Mouse (Mus musculus) heart, postnatal 14 days (tissue): ENCODE measurements around the gene Cpa5. TPM values are rescaled to one million over a fixed set of nuclear protein-coding genes. Genes with fewer than 3 reads are reported as not detected.

Source experiments
- DNase-seq, 2 experiments: peaks; one replicate each; pipeline ENCODE4 v3.0.0; 2021 to 2022
- intact Hi-C: fragments of 180-260 bp; cut with DNase I; formaldehyde crosslinking; loops from one replicate; pipeline ENCODE4 v1.15.1; 2025
- long read RNA-seq, 2 experiments: library from polyadenylated mRNA; stranded (forward); transcript quantifications; one replicate each; pipeline ENCODE4 v2.0.0; 2021
- total RNA-seq, 2 experiments: library from RNA; stranded (reverse); gene quantifications; 2 replicates each; pipeline ENCODE4 v1.2.3; 2021

Gene Cpa5
- total RNA-seq: not detected
- long read RNA-seq, experiment 1: 0 reads
- long read RNA-seq, experiment 2: 0 reads

DNA sequence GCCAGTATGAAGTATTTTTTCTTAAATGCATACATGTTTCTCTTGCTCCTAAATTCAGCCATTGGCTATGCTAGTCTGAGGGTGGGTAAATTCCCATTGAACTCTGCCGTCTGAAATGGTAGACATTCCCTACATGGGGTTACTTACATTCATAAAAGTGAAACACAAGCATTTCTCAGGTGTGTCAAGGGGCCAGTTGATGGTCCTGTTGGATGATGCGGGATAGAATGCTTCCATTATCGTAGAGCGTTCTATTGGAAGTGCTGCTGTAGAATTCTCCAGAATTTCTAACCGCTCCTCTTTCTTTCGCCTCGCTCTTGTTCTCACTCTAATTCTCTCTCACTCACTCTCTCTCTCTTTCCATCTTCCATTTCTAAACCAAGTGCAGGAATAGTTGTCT lies at the start of gene Cpa5:
Gene Cpa5, plus strand, starts transcription at position 301 of the 400 bp plus-strand sequence.
- intact Hi-C loops: no loop called here
- DNase-seq: no peak

DNA sequence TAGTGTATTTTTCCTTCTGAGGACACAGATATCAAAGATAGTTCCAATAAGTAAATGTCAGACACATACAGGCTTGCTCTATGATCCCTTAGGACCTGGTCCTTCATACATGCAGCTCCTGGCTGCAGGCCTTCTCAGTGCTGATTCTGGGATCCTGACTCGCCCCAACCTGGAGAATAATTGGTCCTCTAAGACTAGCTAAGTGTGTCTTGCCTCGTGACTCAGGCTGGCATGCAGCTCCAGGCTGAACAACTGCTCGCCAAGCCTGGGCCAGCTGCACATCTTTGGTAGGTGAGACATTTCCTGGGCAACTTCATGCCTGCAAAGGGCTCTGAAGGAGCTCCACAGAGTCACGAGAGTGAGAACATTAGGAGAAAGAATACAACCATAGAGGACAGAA lies 48.7 kb upstream of the Cpa5 start:
- no peak for DNase-seq
- intact Hi-C loops: no loop called here

DNA sequence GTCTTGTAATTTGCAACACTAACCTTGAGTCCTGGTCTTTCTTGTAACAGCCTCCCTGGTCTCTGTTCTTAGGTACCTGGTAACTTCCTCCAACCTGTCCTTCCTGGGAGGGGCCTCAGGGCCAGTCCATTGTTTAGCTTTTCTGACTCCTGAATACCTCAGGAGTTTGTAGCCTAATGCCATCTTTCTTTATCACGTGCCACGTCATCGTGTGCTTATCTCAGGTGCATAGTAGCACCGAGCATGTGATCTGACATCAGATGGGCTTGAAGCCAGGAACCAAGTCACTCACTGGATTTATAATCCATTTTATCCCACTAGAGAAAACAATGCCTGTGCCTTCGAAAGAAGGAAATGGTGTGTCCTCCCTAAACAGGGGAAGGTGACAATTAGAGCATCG lies 47.2 kb upstream of the Cpa5 start:
- no peak for DNase-seq
- intact Hi-C loops: no loop called here

DNA sequence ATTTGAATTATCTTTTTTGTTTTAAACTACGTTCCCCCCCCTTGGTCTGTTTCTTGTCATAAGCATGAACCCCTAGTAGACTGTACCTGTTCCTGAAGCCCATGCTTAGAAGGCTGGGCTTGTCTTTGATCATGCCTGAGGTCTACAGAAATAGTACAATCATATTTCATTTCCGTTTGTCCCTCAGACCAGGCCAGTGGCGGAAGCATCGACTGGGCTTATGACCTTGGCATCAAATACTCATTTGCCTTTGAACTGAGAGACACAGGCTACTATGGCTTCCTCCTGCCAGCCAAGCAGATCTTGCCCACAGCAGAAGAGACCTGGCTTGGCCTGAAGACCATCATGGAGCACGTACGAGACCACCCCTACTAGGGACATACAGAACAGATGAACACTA lies 46.8 kb upstream of the Cpa5 start:
- DNase-seq: no peak
- intact Hi-C loops: no loop called here

DNA sequence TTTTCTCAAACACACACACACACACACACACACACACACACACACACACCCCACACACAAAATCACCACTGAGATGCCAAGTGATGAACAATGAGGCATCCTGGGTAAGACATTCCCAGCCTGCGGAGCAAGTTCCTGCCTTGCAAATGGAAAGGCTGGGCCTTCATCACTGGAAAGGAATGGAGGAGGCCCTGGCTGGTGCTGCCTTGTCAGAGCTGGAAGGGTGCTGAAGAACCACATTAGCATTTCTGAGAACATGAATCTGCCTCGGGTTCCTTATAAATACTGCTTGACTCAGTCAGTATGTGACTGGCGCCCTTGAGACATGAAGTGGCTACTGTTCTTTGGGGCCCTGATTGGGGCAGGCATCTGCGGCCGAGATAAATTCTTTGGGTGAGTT lies 42.7 kb upstream of the Cpa5 start, which contains the start of gene Cpa4:
Gene Cpa4, plus strand, starts transcription at position 301 of the 400 bp plus-strand sequence.
- no peak for DNase-seq
- intact Hi-C loops: no loop called here

DNA sequence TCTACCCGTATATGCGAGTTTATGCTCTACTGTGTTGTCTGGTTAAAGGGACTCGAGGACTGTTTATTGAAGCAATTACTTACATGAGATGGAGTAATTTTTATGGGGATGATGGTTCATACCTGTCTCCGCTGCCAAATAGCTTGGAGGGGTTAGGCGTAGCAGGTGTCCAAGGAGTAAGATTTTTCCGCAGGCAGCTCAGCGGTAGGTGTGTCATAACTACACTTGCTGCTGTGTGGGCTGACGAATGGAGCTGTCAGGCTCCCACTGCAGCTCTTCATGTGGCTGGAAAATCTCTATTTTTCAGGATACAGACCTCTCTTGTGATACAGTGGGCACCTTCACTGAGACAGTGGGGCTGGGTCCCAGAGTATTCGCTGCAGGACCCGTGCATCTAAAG lies 41.5 kb upstream of the Cpa5 start:
- intact Hi-C loops: no loop called here
- no peak for DNase-seq

DNA sequence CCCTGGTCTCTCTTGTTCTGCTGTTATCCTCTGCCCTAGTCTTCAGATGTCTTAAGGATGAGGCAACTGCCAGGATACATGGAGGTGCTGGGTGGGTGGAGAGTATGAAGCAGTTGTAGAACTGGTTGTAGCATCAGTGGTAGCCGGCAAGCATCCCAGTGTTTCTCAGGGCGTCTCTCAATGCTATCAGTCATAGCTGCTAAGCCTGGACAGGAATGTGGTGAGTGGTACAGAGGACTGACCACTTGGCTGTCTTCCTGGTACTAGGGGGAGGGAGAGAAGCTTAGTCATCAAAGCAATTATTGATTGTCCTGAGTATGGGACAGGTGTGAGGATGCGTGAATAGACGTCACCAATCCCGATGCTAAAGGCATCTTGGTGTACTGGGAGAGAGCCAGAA lies 40.8 kb upstream of the Cpa5 start:
- intact Hi-C loops: no loop called here
- no peak for DNase-seq

DNA sequence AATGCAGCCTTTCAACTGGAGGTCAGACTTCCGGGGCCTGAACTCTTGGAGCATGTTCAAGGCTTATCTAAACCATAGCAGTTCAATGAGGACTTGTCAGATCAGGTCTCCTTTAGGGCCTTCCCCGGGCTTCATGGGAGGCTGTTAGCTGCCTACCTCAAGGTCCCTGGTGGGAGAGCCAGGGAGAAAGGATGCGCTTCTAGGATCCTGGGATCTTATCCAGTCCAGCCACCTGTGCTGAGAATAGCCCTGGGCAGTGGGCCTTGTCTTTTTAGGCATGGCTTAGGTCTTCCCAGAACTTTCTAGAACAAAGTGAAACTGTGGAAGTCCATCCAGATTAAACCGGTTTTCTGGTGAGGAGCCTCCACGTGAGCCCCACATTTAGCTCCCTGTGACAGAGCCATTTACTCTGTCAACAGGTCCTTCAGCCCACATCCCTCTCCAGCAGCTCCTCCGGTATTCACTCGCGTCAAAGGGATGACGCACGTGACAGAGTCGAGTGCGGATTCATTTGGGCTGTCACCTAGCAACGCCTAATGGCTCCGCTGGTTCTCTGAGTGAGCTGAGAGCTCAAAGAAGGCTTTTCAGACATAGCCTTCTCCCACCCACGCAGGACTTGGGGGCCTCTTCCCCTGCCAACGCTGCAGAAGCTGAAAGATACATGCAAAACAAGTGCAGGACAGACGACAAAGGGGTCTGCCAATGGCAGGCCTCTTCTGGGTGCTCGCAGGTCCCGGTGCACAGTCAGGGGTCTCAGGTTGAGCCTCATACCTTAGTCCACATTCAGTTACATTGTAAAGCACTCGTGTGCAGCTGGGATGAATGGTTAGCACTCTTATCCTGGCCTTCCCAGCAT lies 38.1 kb upstream of the Cpa5 start:
- intact Hi-C loops: no loop called here
- peak; percentile 38 to 52 for DNase-seq

DNA sequence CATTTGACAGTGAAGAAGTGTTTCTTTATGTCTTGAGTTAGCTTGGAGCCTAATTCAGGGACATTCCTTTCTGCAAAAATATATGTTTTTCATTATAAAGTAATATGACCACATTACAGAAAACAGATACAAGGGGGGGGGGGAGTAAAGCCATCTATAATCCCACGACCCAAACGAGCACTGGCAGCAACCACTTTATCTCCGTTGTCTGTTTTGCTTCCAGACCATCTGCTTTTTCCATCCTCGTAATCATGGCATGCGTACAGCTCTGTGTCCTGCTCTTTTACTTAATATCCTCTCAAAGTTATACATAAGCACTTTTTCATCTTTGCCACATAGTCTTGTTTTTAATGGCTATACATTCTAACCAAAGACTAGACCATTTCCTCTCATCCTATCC lies 37.4 kb upstream of the Cpa5 start:
- DNase-seq: no peak
- intact Hi-C loops: no loop called here

DNA sequence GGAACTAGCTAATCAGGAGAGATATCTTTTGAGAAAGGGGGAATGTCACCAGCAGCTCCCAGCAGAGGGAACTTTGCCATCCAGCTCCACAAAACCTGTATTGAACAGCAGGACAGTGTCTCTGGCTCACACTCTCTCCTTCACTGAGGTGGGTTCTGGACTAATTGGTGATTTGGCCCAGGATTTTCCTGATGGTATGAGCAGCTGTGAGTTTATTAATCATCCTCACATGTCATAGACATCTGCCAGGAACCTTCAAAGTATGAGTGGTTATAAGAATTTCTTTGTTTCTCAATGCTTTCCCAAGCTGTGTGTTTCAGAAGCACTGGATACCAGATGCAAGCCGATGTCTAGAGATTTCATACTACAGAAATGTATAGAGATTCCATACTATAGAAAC lies 35.9 kb upstream of the Cpa5 start:
- intact Hi-C loops: no loop called here

DNA sequence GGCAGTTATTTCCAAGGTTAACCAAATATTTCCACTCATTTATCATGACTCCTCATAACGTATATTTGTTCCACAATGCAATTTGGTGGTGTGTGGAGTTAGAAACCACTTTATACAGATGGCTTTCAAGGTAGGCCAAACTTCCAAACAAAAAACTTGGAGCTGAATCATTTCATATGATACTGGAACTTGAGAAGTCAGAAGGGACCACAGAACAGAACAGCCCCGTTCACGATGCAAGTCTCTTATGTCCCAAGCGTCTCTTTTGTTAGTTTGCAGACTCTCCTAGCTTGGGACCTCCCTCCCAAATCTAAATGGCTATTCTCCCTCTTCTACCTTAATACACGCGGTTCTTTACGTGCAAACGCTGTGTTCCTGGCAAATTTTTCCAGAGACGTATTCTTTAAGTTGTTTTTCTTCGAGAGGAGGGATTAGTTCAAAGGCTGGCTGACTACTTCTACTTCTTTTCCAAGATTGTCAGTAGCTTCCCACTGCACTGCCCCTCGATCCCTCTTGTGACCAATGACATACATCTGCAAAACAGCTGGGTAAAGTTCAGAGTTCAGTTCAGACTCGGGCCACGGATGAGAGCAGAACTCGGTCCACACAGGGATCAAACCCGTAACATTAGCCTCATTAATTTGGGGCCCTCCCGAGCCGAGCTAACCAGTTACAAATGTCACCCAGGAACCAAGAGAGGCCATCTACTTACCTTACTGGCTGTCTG lies 34.2 kb upstream of the Cpa5 start:
- no peak for DNase-seq
- intact Hi-C loops: no loop called here

More for the DNA sequence above, 35.9 kb upstream of the Cpa5 start:
- no peak for DNase-seq

DNA sequence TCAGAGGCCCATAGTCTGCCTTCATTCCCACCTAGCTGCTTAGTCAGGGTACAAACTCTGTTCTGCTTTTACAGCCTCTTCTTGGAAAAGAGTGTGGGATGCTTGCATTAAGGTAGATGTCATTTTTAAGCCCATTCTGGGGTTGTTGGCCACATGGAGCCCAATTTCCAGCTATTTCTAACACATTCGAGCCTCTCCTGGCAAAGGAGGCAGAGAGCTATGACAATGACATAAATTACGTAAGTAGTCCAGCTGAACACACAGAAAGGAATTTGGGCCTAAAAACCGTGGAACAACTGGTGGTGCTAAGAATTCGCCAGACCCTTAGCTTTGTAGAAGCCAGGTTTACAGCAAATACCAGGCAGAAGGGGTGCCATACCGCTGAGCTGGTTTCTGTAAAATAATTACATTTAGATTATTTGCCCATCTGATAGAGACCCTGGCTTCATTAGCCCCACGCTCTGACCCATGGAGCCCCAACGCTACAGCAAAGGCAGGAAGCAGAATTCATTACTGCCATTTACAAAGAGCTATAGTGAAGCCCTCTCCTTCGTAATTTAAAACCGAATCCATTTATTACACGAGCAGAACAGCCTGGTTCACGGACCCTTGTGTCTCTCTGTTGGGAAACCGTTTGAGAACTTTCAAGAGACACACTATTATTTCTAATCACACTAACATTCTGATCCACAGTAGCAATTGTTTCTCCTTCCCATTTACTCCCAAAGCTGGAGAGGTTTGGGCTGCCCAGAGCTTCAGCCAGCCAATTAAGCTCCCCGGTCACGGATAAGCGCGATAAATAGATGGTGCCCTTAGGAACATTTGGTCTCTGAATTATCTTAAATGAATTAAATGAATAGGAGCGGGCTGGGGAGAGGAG lies 30.6 kb upstream of the Cpa5 start:
- intact Hi-C loops: no loop called here
- no peak for DNase-seq

DNA sequence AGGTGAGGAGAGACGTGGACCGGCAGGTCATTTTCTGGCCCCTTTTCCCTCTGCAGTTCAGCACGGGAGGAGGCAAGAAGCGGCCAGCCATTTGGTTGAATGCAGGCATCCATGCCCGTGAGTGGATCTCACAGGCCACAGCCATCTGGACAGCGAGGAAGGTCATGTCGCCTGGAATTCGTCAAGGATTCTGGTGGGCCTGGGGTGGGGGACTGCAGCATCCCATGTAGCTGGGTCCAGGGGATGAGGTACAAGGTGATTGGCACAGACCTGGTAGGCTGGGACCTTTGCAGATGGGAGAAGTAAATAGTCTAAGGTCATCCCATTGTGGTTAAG lies 30.0 kb upstream of the Cpa5 start:
- DNase-seq: no peak
- intact Hi-C loops: no loop called here

DNA sequence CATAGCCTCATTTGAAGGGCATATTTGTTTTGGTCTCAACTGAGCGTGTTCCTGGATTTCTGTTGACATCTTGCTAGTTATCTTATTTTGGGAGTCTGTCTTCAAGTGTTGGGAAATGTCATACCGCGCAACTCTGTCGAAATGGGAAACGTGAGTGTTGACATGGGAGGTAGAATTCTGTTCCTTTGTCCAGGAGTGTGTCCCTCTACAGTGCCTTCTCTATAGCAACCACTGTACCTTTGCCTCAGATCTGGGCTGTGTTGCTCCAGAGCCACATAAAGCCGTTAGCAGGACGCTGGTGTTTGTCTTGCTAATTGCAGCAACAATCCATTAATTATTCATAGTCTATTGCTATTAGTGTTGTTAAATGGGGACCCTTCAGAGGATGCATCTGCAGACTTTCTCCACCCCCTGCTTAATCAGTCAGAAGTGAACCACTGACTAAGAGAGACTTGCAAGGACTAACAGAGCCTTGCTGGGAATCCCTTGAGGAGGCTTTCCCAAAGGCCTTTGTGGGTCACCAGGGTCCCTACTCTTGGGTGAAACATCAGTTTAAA lies 23.8 kb upstream of the Cpa5 start:
- intact Hi-C loops: no loop called here

DNA sequence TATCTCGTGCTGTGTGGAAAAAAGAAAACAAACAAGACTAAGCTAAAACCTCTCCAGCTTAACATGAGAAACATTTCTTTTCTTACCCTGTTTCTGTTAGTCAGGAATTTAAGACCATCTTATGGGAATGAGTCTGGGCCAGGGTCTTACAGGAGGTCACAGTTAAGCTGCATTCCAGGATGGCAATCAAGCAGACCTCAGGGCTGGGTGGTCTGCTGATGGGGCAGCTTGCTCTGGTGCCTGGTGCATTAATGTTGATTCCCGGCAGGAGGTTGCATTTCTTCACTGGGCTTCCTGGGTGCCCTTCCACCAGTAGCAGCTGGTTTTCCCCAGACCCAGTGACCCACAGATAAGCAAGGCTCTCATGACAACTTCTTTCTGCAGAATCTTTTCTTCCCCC lies 21.0 kb upstream of the Cpa5 start:
- DNase-seq: no peak
- intact Hi-C loops: no loop called here

More for the DNA sequence above, 23.8 kb upstream of the Cpa5 start:
- no peak for DNase-seq

DNA sequence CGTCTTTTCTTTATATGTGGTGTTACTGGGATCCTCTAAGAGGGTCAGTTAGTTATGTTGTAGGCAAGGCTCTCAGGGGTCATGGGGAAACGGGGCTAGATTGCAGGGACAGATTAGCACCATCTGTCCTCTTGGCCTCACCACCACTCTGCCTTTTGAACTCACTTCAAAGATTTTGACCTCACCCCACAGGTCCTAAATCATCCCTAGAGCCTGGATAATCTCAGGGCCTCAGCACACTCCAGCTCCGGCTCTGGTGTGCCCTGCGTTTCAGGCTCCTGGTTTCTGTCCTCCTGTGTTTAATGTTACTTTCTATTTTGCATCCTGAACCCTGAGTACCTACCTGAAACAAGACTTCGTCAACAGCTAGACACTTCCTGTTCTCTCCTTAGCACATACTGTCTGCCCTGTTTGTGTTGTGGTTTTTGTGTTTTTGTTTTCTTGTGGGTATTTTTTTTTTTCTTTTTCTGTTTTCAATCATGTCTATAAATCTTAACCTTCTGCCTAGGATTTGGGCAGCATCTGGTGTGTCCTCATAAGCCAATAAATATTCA lies 18.9 kb upstream of the Cpa5 start:
- intact Hi-C loops: no loop called here

DNA sequence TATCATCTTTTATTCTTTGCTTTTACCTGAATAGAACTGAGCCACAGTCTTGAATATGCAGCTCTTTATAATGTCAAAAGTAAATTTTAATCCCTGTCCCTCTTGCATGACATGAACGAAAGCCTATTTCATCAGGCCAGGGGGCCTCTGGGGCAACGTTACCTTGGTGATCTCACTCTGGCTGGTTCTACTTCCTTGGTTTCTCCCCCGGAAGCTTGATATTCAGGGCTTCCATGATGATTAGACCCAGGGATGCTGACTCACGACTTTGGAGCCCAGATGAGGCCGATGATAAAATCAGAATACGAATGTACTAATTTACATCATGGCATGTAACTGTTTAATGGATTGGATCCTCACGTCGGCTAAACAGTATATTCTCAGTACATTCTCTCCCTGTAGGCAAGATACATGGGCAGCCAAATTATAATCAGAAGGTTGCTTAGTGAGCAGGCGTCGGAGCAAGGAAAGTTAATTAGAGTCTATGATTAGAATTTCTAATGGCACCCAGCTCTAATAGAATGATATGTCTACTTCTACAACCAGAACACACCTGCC lies 18.3 kb upstream of the Cpa5 start:
- DNase-seq: no peak
- intact Hi-C loops: no loop called here

More for the DNA sequence above, 18.9 kb upstream of the Cpa5 start:
- DNase-seq: no peak

DNA sequence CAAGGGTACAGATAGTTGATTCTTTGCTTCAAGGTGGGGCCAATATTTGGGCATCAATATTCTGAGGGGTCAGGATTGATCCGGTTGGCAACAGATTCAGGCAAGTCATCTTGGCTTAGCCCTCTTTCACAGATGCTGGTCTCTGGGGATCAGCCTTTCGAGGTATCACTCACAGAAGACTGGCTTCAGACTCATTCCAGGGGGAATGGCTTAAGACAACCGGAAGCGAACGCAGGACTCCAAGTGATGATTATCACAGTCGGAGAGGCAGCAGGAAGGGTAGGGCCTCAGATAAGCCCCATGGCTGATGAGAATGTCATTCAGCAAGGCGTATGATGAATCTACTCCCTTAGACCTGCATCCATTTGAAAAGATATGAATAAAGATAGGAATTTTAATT lies 16.4 kb upstream of the Cpa5 start:
- intact Hi-C loops: no loop called here

DNA sequence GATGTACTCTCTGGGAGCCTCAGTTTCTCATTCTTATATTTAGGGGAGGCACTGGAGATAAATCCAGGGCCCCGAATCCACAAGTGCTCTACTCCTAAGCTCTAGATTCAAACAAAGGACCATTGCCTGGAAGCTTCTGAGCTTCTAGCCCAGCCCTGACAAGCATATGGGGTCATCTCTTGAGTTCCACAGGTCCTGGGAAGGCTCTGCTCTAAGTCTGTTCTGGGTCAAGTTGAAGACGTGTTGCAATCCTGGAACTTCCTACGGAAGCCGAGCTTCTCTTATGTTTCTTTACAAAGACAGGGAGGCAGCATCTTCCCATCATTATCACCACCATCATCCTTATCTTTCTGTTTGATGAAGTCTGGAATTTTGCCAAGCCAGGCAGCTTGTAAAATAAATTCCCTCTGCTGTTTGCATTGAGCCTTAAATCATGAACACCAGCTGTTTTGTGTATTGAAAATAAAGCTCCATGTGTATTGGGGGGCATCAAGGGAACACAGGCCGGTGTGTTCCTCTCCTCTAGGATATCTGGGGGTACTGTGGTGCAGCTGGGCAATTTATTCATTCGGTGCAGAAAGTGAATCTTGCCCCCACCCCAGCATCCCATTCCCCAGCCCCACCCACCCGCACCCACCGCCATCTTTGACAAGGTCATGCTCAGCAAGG lies 14.4 kb upstream of the Cpa5 start:
- no peak for DNase-seq
- intact Hi-C loops: no loop called here

More for the DNA sequence above, 16.4 kb upstream of the Cpa5 start:
- DNase-seq: no peak
